Mouse (Mus musculus): ENCODE results near the gene Kcnf1. TPM values are rescaled to one million over a fixed set of nuclear protein-coding genes. Genes with fewer than 3 reads are reported as not detected.

Kcnf1 gene
- total and polyA plus RNA-seq, 3 experiments, result not detected

DNA sequence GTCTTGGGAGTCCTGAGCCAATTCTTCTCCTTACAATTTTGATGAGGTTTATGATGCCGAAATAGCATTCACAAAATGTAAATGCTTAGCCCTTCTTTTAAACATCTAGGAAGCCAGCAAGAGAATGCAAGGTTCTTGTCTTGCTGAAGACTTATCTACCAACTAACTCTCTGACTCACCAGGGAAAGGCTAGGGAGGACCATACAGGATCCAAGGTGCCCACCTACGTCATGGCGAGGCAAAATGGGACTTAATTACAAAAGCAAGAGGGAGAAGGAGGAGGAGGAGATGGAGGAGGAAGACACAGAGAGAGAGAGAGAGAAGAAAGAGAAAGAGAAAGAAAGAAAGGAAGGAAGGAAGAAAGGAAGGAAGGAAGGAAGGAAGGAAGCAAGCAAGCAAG is 12.7 kb downstream of the Kcnf1 start:
- H3K4me3 ChIP-seq (ENCODE audit: control insufficient read depth in 1 of 2, insufficient read depth in 1 of 2, low read depth in 2 of 2, low read length in 2 of 2), result no peak overlapping the region
- H3K27me3 ChIP-seq (ENCODE audit: control insufficient read depth in 1 of 2, insufficient read depth in 2 of 2, low read length in 2 of 2), result no peaks in the 10 kb centered on the region; a peak in 1 of 4 replicates
- TF ChIP-seq ETS1 (IDR thresholded peaks at IDR 0.05; ENCODE audit: low read depth, low read length), result no peak
- no peak for TF ChIP-seq MYC (IDR thresholded peaks at IDR 0.05; ENCODE audit: low read depth, low read length)
- TF ChIP-seq SIN3A (IDR thresholded peaks at IDR 0.05; ENCODE audit: low read length), result no peak
- no peak for TF ChIP-seq ZC3H11A (IDR thresholded peaks at IDR 0.05; ENCODE audit: low read depth, low read length)
- no peak for TF ChIP-seq TAL1 (IDR thresholded peaks at IDR 0.05; ENCODE audit: low read length)
- no peak for TF ChIP-seq USF1 (IDR thresholded peaks at IDR 0.05; ENCODE audit: low read depth, low read length)
- TF ChIP-seq ZMIZ1 (IDR thresholded peaks at IDR 0.05; ENCODE audit: low read depth, low read length), result no peak
- no peak for TF ChIP-seq JUND (IDR thresholded peaks at IDR 0.05; ENCODE audit: low read depth, low read length)
- TF ChIP-seq POLR2AphosphoS5 (IDR thresholded peaks at IDR 0.05; ENCODE audit: borderline replicate concordance, low read depth, low read length), result no peak
- no peak for TF ChIP-seq CTCF (IDR thresholded peaks at IDR 0.05 in 2 of 3, conservative IDR thresholded peaks at IDR 0.05 in 1 of 3; ENCODE audit: control insufficient read depth in 1 of 3, insufficient read depth in 1 of 3, low read depth in 2 of 3, low read length in 3 of 3, poor library complexity in 1 of 3, severe bottlenecking in 1 of 3)
- TF ChIP-seq ZKSCAN1 (IDR thresholded peaks at IDR 0.05; ENCODE audit: low read depth, low read length), result no peak
- TF ChIP-seq POLR2A (IDR thresholded peaks at IDR 0.05; ENCODE audit: control insufficient read depth in 1 of 2, insufficient read depth in 1 of 2, low read depth in 1 of 2, low read length in 2 of 2, poor library complexity in 1 of 2), result no peak
- no peak for TF ChIP-seq GATA1 (IDR thresholded peaks at IDR 0.05; ENCODE audit: low read depth, low read length)
- no peak for TF ChIP-seq TBP (IDR thresholded peaks at IDR 0.05; ENCODE audit: low read depth, low read length)
- no peak for TF ChIP-seq KAT2A (conservative IDR thresholded peaks at IDR 0.05; ENCODE audit: low read depth, low read length)
- TF ChIP-seq GABPA (IDR thresholded peaks at IDR 0.05; ENCODE audit: low read depth, low read length), result no peak
- no peaks in the 10 kb centered on the region for H3K9me3 ChIP-seq (replicated peaks; ENCODE audit: insufficient read depth, low read length)
- no peak for DNase-seq (ENCODE audit: low read depth, low spot score)
- no peak overlapping the region for H3K9ac ChIP-seq (ENCODE audit: control insufficient read depth, low read depth, low read length, poor library complexity, severe bottlenecking)
- H3K79me2 ChIP-seq (ENCODE audit: control insufficient read depth, insufficient read depth, low read length, poor library complexity), result no peaks in the 10 kb centered on the region
- H3K36me3 ChIP-seq (ENCODE audit: control insufficient read depth in 1 of 2, insufficient read depth in 2 of 2, low read length in 2 of 2), result no peaks in the 10 kb centered on the region
- H3K27ac ChIP-seq (ENCODE audit: control insufficient read depth, low read depth, low read length), result no peak overlapping the region
- H3K4me1 ChIP-seq (ENCODE audit: control insufficient read depth in 1 of 2, insufficient read depth in 2 of 2, low read length in 2 of 2), result no peaks in the 10 kb centered on the region

DNA sequence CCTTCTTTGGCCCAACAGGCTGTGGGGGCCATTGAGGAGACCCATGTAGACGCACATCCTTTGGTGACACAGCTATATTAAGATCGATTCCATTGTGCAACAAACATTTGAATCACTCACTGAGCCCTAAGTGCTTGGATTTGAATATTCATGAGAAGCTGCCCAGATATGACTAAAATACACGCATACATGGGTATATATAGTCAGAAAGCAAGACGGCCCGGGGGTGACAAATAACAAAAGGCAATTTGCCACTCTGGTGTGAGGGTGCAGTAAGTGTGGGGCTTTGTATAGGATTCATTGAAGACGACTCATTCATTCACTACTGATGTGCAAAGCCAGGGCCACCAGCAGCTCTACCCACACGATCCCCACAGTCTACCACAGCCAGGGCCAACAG is 17.1 kb downstream of the Kcnf1 start:
- Histone ChIP-seq H3K27me3 (ENCODE audit: control insufficient read depth in 1 of 2, insufficient read depth in 2 of 2, low read length in 2 of 2) (no peaks in the 10 kb centered on the region; a peak in 1 of 4 replicates), H3K4me1 (ENCODE audit: control insufficient read depth in 1 of 2, insufficient read depth in 2 of 2, low read length in 2 of 2) (no peaks in the 10 kb centered on the region), H3K36me3 (ENCODE audit: control insufficient read depth in 1 of 2, insufficient read depth in 2 of 2, low read length in 2 of 2) (no peaks in the 10 kb centered on the region), H3K27ac (ENCODE audit: control insufficient read depth, low read depth, low read length) (no peak overlapping the region), H3K4me3 (ENCODE audit: control insufficient read depth in 1 of 2, insufficient read depth in 1 of 2, low read depth in 2 of 2, low read length in 2 of 2) (no peak overlapping the region), H3K9me3 (replicated peaks; ENCODE audit: insufficient read depth, low read length) (no peaks in the 10 kb centered on the region), H3K9ac (ENCODE audit: control insufficient read depth, low read depth, low read length, poor library complexity, severe bottlenecking) (no peak overlapping the region), H3K79me2 (ENCODE audit: control insufficient read depth, insufficient read depth, low read length, poor library complexity) (no peaks in the 10 kb centered on the region)
- no peak for DNase-seq (ENCODE audit: low read depth, low spot score)
- TF ChIP-seq SIN3A (IDR thresholded peaks at IDR 0.05; ENCODE audit: low read length), result no peak
- no peak for TF ChIP-seq SMC3 (IDR thresholded peaks at IDR 0.05; ENCODE audit: low read depth, low read length)
- no peak for TF ChIP-seq MYB (IDR thresholded peaks at IDR 0.05; ENCODE audit: low read depth, low read length)
- no peak for TF ChIP-seq EP300 (IDR thresholded peaks at IDR 0.05; ENCODE audit: low read depth in 1 of 2, low read length in 2 of 2)

Data from MEL (cell line).